Mouse (Mus musculus) small intestine, adult 2 months (tissue): ENCODE data around the gene Naa20.
"Not testable (repeated sequence)": the region's sequence is repeated elsewhere in the genome, so short reads cannot be mapped to it uniquely, and the experiment has no call there.

Source experiments
- CTCF ChIP-seq: fragments of 200-500 bp; IDR thresholded peaks from 2 replicates; pipeline ENCODE4 v1.5.1; 2012; ENCODE audit warnings: low read depth, mild to moderate bottlenecking, control low read depth, inconsistent platforms, low read length, moderate library complexity, mixed read lengths; ENCODE audit not compliant: insufficient replicate concordance, insufficient read length; ENCODE audit errors: extremely low read depth
- POLR2A ChIP-seq: fragments of 200-500 bp; IDR thresholded peaks from 2 replicates; pipeline ENCODE4 v1.6.1; 2012; ENCODE audit warnings: low read depth, mild to moderate bottlenecking, control low read depth, inconsistent platforms, low read length, moderate library complexity

GRCm38 (mm10) chr2:145900318-145900717 lies 1.6 kb upstream of the Naa20 start:
- not testable (repeated sequence) for TF ChIP-seq CTCF, POLR2A
